Mouse (Mus musculus): ENCODE measurements at regions not wholly inside any gene's neighbourhood (a gene's known extent, or its start where the extent isn't known, plus 50 kb on each side); places are given as distances from the start of the nearest gene placed in this dataset.
"Not testable (repeated sequence)": the region's sequence is repeated elsewhere in the genome, so short reads cannot be mapped to it uniquely, and the experiment has no call there.

DNA sequence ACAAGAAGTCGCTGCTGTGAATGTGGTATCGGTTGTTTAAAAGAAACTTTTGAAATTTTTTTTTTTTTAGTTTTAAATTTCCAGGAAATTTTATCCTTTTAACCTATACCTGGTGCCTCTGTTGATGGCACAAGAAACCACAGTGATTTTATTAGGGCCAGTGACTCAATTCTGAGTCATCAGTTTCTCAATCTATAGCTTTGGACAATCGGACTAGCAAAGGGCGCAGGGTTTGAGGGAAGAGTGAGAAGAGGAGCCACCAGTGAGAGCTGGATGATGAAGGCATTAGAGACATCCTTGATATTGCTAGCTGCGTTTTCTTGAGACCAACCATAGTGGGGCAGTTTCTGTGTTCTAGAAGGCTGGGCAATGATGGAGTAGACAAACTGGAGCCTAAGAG is 55.4 kb upstream of the Il33 start:
- intact Hi-C loops (cut with DNase I): no loop called here
- DNase-seq (ENCODE audit: low spot score): no peak

DNA sequence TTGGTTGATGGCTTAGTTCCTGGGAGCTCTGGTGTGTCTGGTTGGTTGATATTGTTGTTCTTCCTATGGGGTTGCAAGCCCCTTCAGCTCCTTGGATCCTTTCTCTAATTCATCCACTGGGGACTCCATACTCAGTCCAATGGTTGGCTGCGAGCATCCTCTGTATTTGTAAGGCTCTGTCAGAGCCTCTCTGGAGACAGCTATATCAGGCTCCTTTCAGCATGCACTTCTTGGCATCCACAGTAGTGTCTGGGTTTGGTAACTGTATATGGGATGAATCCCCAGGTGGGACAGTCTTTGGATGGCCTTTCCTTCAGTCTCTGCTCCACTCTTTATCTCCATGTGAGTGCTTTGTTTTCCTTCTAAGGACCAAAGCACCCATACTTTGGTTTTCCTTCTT is 55.9 kb upstream of the Ranbp6 start:
- DNase-seq (ENCODE audit: low spot score); intact Hi-C loops (cut with DNase I): not testable (repeated sequence)

GRCm38 (mm10) chr19:29866822-29867221 is 54.0 kb upstream of the Ranbp6 start:
- DNase-seq (ENCODE audit: low spot score): no peak
- intact Hi-C loops (cut with DNase I): no loop called here

GRCm38 (mm10) chr19:29865142-29865541 is 52.4 kb upstream of the Ranbp6 start:
- no peak for DNase-seq (ENCODE audit: low spot score)
- intact Hi-C loops (cut with DNase I): no loop called here

- intact Hi-C loops (cut with DNase I): no loop called here
- peak; percentile 24 for DNase-seq (ENCODE audit: low spot score)
Observed at GRCm38 (mm10) chr19:29862808-29863207, 50.0 kb upstream of the Ranbp6 start.
